Mouse (Mus musculus) stomach, embryonic 16.5 days (tissue): ENCODE data around the gene Ccdc171. TPM values are rescaled to one million over a fixed set of nuclear protein-coding genes. Genes with fewer than 3 reads are reported as not detected.
"Not testable (repeated sequence)": the region's sequence is repeated elsewhere in the genome, so short reads cannot be mapped to it uniquely, and the experiment has no call there.

Experiments
- ATAC-seq: fragments of 200-750 bp; cut with Nextera tagmentation; 2 replicates; pipeline ENCODE4 v1.8.0; 2017; ENCODE audit warnings: moderate number of reproducible peaks, moderate TSS enrichment; ENCODE audit not compliant: insufficient read depth, low FRiP score
- H3K27ac ChIP-seq: fragments of 300-500 bp; sonication (generic); 2 replicates; pipeline ENCODE4 v1.5.1; 2014; ENCODE audit warnings: low read length
- H3K27me3 ChIP-seq: fragments of 300-500 bp; sonication (generic); 2 replicates; pipeline ENCODE4 v1.6.1; 2014; ENCODE audit warnings: low read length, control low read depth, mixed read lengths; ENCODE audit not compliant: control insufficient read depth, insufficient read depth
- H3K36me3 ChIP-seq: fragments of 300-500 bp; sonication (generic); 2 replicates; pipeline ENCODE4 v1.6.1; 2014; ENCODE audit warnings: low read length; ENCODE audit not compliant: control insufficient read depth, insufficient read depth
- H3K4me1 ChIP-seq: fragments of 300-500 bp; sonication (generic); 2 replicates; pipeline ENCODE4 v1.6.1; 2014; ENCODE audit warnings: low read length, control low read depth, mixed read lengths; ENCODE audit not compliant: control insufficient read depth, insufficient read depth
- H3K4me2 ChIP-seq: fragments of 300-500 bp; sonication (generic); 2 replicates; pipeline ENCODE4 v1.6.1; 2014; ENCODE audit warnings: low read depth, low read length, mixed read lengths
- H3K4me3 ChIP-seq: fragments of 300-500 bp; sonication (generic); replicated peaks from 2 replicates; pipeline ENCODE4 v1.5.1; 2014; ENCODE audit warnings: mild to moderate bottlenecking, low read length
- H3K9ac ChIP-seq: fragments of 300-500 bp; sonication (generic); 2 replicates; pipeline ENCODE4 v1.6.1; 2014; ENCODE audit warnings: low read length
- H3K9me3 ChIP-seq: fragments of 300-500 bp; sonication (generic); replicated peaks from 2 replicates; pipeline ENCODE4 v1.6.1; 2016; ENCODE audit warnings: low read length, control low read depth; ENCODE audit not compliant: control insufficient read depth
- WGBS: fragments of 180-500 bp; shearing (Covaris S2); extraction: QIAGEN DNeasy Blood & Tissue Kit; methylation state at CpG from one replicate; pipeline ENCODE4 v1.1.7; 2014; 5-methylcytosine and 5-hydroxymethylcytosine counted together
- polyA plus RNA-seq: library from polyadenylated mRNA; unstranded; fragments of >200 nt; fragmentation: Nextera tagmentation; extraction: Ambion mirVana; gene quantifications from 2 replicates; pipeline ENCODE4 v1.2.1, GENCODE M21; 2015

Gene Ccdc171
- polyA plus RNA-seq, 1 experiment from 2014 or later = 3.7 TPM

- ATAC-seq = no peak
- H3K9me3 ChIP-seq = no peaks in the 10 kb centered on the region
- H3K4me1 ChIP-seq = peaks cover 11% of the 10 kb centered on the region; the same call in 1 of the 2 replicates
- no peaks in the 10 kb centered on the region for H3K36me3 ChIP-seq
- H3K4me2 ChIP-seq = peak overlapping the region; percentile 26; the same call in 1 of the 2 replicates
- WGBS = 47% methylated on average over 6 of the region's 6 CpGs
- no peak overlapping the region for H3K27ac ChIP-seq
- no peaks in the 10 kb centered on the region for H3K27me3 ChIP-seq
- 0 out of 2 replicates have a peak overlapping the region, but pooled peaks have one; percentile 26 for H3K9ac ChIP-seq
- no peak overlapping the region for H3K4me3 ChIP-seq
Measured at GRCm38 (mm10) chr4:83657021-83657420, 131.7 kb downstream of the Ccdc171 start.

DNA sequence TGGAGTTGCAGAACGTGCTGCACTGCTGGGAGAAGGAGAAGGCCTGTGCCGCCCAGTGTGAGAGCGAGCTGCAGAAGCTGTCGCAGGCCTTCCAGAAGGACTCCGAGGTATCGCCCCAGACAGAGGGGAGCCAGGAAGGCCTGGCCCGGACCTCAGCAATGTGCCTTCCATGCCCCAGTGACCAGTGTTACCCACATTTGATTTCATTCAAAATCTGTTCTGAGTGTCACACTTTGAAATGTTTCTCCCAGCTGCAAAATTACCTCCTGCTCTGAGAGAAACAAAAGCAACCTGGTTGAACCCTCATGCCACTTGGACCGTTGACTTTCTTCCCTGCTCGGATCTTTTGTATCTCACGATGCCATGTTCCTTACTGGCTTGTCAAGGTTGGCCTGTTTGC, 133.1 kb downstream of the Ccdc171 start:
- H3K9me3 ChIP-seq = no peaks in the 10 kb centered on the region
- H3K36me3 ChIP-seq = no peaks in the 10 kb centered on the region
- H3K4me2 ChIP-seq = no peak overlapping the region
- H3K9ac ChIP-seq = no peak overlapping the region
- 89% methylated on average over 10 of the region's 10 CpGs for WGBS
- no peak for ATAC-seq
- peaks cover 11% of the 10 kb centered on the region; the same call in 1 of the 2 replicates for H3K4me1 ChIP-seq
- H3K27me3 ChIP-seq = no peaks in the 10 kb centered on the region
- H3K27ac ChIP-seq = no peak overlapping the region
- H3K4me3 ChIP-seq = no peak overlapping the region

DNA sequence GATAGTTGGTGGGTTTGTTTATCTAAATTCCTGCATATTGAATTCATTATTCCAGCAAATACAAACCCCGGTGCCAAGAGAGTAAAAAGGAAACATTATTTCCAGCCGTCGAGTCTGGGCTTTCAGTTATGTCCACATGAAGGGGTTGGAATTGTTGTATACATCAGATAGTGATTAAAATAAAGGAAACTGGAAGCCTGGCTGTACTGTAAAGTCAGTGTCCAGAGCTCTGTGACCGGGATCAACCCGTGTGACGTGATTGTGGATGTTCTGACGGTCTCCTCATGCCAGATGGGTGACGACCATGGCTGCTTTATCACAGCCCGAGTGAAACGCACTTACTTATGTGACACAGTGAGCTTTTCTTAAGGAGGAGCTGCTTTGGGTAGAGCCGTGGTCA, 134.1 kb downstream of the Ccdc171 start:
- ATAC-seq = no peak
- Histone ChIP-seq H3K4me2 (no peak overlapping the region), H3K4me3 (no peak overlapping the region), H3K4me1 (peaks cover 11% of the 10 kb centered on the region; the same call in 1 of the 2 replicates), H3K27ac (no peak overlapping the region), H3K9ac (no peak overlapping the region), H3K27me3 (no peaks in the 10 kb centered on the region), H3K9me3 (no peaks in the 10 kb centered on the region), H3K36me3 (no peaks in the 10 kb centered on the region)
- 58% methylated on average over 11 of the region's 11 CpGs for WGBS

DNA sequence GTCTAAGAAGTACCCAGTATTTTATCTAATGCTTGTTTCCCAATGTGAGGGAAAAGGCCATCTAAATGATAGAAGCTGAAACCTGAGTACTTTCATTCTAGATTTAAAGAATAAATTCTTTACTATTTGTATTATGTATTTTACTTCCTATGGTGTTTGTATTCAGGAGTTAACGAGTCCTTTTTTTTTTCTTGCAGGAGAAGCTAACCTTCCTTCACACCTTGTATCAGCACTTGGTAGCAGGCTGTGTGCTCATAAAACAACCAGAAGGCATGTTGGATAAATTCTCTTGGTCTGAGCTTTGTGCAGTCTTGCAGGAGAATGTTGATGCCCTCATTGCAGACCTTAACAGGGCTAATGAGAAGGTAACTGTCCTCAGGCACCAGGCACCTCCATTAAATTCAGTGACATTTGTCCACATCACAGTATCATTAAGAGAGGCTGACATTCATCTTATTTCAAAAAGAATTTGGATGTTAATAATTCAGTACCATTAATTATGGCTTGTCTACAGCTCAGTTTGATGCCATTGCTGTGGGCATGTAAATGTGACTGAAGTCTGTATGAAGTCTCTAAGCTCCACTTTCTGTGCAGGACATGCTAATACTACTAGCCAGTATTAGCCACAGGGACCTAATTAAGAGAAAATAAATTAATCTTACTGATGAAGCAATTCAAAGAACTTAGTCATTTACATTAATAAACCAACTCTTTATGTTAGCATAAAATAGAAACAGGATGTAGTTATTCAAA, 136.3 kb downstream of the Ccdc171 start:
- ATAC-seq = no peak
- WGBS = 89% methylated on average over 1 of the region's 1 CpGs
- H3K4me1 ChIP-seq = peaks cover 3% of the 10 kb centered on the region; the same call in 1 of the 2 replicates
- H3K27ac ChIP-seq = no peak overlapping the region
- no peaks in the 10 kb centered on the region for H3K36me3 ChIP-seq
- no peaks in the 10 kb centered on the region for H3K27me3 ChIP-seq
- H3K4me2 ChIP-seq = no peak overlapping the region
- no peak overlapping the region for H3K4me3 ChIP-seq
- H3K9ac ChIP-seq = no peak overlapping the region
- H3K9me3 ChIP-seq = peaks cover 2% of the 10 kb centered on the region; the same call in 1 of the 2 replicates

DNA sequence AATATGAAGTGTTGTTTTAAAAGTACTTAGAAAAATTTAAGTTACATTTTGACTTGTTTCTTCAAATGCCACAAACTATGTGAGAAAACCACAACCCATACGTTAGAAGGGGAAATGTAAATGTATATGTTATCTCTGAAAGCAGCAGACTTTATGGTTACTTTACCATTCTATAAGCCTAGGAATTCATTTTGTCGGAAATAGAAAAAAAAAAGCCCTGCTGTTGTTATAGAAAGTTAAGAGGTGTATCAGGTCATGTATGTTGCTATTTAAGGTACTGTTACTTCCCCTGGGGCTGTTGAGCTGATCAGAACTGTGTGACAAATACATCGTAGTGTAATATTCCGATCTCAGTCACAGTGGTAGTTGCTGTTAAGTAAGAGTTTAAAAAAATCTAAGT, 137.0 kb downstream of the Ccdc171 start:
- ATAC-seq = no peak
- H3K27me3 ChIP-seq = no peaks in the 10 kb centered on the region
- no peak overlapping the region for H3K4me3 ChIP-seq
- H3K36me3 ChIP-seq = no peaks in the 10 kb centered on the region
- no peak overlapping the region for H3K27ac ChIP-seq
- no peaks in the 10 kb centered on the region for H3K4me1 ChIP-seq
- no peak overlapping the region for H3K9ac ChIP-seq
- no peak overlapping the region for H3K4me2 ChIP-seq
- H3K9me3 ChIP-seq = peaks cover 3% of the 10 kb centered on the region; the same call in 1 of the 2 replicates
- 74% methylated on average over 4 of the region's 4 CpGs for WGBS

DNA sequence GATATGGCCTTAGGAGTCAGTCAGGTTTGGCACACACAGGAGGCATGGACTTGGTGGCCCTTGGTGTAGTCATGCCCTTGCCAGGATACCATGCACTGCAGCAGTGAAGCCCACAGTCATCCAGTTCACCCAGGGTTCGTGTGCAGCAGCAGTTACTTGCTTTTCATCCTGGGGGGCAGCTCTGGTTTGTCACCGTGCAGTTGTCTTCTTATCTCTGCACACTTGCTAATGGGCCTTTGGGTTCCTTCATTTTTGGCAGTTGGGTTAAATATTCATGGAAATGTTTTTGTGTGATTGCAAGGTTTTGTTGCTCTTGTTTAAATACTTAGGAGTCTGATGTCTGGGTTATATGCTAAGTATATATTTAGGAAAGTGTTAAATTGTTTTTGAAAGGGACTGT, 144.2 kb downstream of the Ccdc171 start:
- ATAC-seq = no peak
- 55% methylated on average over 2 of the region's 2 CpGs for WGBS
- no peak overlapping the region for H3K9ac ChIP-seq

GRCm38 (mm10) chr4:83675308-83675707, 150.0 kb downstream of the Ccdc171 start:
- not testable (repeated sequence) for H3K4me3 ChIP-seq, H3K4me2 ChIP-seq, H3K9ac ChIP-seq, ATAC-seq, H3K27me3 ChIP-seq, H3K4me1 ChIP-seq, H3K9me3 ChIP-seq, H3K27ac ChIP-seq, H3K36me3 ChIP-seq
- 91% methylated on average over 4 of the region's 4 CpGs for WGBS

More for the DNA sequence above, 144.2 kb downstream of the Ccdc171 start:
- Histone ChIP-seq H3K4me3 (no peak overlapping the region), H3K27ac (no peak overlapping the region), H3K4me1 (no peaks in the 10 kb centered on the region), H3K4me2 (no peak overlapping the region), H3K9me3 (peaks cover 3% of the 10 kb centered on the region; the same call in 1 of the 2 replicates), H3K27me3 (no peaks in the 10 kb centered on the region), H3K36me3 (no peaks in the 10 kb centered on the region)

- ATAC-seq = no peak
- no peaks in the 10 kb centered on the region for H3K36me3 ChIP-seq
- H3K27me3 ChIP-seq = no peaks in the 10 kb centered on the region
- no peak overlapping the region for H3K27ac ChIP-seq
- H3K4me3 ChIP-seq = no peak overlapping the region
- H3K9me3 ChIP-seq = no peaks in the 10 kb centered on the region
- no peak overlapping the region for H3K9ac ChIP-seq
- WGBS = 95% methylated on average over 4 of the region's 4 CpGs
- H3K4me2 ChIP-seq = no peak overlapping the region
- no peaks in the 10 kb centered on the region for H3K4me1 ChIP-seq
Measured at GRCm38 (mm10) chr4:83676444-83676843, 151.1 kb downstream of the Ccdc171 start.

DNA sequence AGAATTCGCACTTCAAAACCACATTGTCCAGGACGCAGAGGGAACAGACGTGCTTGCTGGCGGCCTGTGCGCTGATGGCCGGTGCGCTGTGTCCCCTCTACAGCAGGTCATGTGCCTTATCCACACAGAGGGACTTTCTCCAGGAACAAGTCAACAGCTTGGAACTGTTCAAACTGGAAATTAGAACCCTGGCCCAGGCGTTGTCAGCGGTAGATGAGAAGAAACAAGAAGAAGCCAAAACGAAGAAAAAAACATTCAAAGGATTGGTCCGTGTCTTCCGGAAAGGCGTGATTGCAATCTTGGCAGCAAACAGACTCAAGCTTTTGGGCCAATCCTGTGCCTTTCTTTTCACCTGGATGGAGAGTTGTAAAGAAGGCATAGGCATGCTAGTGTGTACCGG, 155.7 kb downstream of the Ccdc171 start:
- 89% methylated on average over 14 of the region's 14 CpGs for WGBS
- Histone ChIP-seq H3K4me1 (no peaks in the 10 kb centered on the region), H3K4me3 (no peak overlapping the region), H3K4me2 (no peak overlapping the region), H3K9ac (no peak overlapping the region), H3K27ac (no peak overlapping the region), H3K27me3 (no peaks in the 10 kb centered on the region), H3K9me3 (no peaks in the 10 kb centered on the region), H3K36me3 (no peaks in the 10 kb centered on the region)
- ATAC-seq = no peak
